Mouse (Mus musculus) effector memory CD4-positive, alpha-beta T cell, adult 5 months (primary cell): ENCODE data around the gene Gna15. TPM values are rescaled to one million over a fixed set of nuclear protein-coding genes. Genes with fewer than 3 reads are reported as not detected.

Experiments
- polyA plus RNA-seq: library from polyadenylated mRNA; unstranded; fragments of 100-300 nt; shearing (Covaris generic); gene quantifications from one replicate; pipeline ENCODE4 v1.2.1, GENCODE M21; 2017

The Gna15 gene
- 89.2 TPM for polyA plus RNA-seq

DNA sequence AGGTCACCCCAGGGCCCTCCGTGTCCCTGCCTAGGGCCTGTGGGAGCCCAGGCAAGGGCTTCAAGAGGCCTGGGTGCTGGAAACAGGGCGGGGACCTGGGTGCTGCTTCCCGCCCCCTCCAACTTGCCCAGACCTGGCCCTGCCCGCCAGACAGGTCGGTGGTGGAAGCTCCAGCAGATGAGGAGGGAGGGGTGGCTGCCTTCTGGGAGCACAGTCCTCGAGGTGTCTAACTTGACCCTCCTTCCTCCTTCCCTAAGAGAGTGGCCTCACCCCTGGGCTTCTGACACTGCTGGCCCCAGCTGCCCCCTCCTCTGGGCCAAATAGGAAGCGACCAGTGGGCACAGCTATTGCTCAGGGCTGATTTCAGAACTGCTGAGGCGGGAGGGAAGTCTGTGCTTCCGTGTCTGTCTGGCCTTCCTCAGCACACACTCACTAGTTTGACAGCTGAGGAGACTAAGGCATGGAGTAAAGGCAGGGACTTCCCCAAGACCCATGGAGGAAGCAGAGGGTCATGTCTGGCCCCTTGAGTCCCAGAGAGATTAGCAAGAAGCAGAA lies at the start of gene Gna15:
Gene Gna15 (minus strand): TSS at position 175 of the 555 bp plus-strand sequence.

DNA sequence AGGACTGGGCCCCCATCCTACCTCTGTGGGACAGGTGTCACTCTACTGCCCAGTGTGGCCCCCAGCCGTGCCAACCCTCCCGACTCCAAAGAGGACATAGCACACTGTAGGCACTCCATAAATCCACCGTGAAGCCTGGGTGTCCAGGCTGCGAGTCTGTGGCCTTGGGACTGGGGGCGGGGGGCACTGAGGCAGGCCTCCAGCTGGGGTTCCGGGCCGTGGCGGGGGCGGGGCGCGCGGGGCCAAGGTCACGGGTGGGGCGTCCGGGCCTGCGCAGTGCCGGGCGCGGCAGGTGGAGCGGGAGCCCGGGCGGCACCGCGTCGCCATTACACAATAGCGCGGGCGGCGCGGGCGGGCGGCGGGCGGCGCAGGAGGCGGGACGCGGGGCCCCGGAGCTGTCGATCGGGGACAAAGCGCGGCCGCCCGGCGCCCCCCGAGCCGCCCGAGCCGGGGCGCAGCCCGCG lies 35.2 kb upstream of the Gna15 start, which contains the start of gene Aes:
Gene Aes (plus strand): TSS at position 326 of the 464 bp plus-strand sequence.

DNA sequence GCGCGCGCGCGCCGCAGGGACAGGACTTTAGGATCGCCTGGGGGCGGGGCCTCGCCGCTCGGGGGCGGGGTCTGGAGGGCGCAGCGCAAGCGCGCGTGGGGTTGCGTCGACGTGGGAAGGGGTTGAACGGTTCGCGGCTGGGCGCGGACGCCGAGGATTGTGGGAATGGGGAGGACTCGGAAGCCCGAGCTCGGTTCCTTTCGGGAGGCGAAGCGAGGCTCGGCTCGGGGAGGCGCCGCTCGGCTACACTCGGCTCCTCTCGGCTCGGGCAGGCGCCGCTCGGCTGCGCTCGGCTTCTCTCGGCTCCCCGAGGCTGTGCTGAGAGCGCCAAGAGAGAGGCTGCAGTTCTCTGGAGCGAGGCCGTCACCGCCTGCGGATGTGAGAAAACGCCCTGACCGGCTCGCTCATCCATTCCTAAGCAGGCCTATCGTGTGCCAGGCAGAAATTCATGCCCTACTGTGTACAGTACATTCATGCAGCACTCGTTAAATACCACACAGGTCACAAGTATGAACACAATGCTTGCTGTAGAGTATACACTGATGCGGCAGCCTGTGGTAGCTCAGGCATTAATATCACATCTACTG lies 21.2 kb upstream of the Gna15 start, which contains the start of gene Gna11:
Gene Gna11 (minus strand): TSS at position 30 of the 587 bp plus-strand sequence.

DNA sequence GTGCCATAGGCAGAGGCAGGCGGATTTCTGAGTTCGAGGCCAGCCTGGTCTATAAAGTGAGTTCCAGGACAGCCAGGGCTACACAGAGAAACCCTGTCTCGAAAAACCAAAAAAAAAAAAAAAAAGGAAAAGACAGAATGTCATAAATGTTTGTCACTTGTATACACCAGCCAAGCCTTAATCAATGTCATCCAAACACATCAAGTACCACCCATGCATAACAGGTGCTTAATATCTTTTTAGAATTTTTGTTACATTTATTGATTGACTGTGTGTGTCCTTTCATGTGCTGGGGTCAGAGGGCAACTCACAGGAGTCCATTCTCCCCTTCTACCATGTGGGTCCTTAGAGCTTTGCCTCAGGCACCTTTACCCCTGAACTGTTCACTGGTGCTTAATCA lies 24.0 kb downstream of the Gna15 start, which contains the start of gene S1pr4:
Gene S1pr4 (minus strand): TSS at position 101 of the 400 bp plus-strand sequence.

DNA sequence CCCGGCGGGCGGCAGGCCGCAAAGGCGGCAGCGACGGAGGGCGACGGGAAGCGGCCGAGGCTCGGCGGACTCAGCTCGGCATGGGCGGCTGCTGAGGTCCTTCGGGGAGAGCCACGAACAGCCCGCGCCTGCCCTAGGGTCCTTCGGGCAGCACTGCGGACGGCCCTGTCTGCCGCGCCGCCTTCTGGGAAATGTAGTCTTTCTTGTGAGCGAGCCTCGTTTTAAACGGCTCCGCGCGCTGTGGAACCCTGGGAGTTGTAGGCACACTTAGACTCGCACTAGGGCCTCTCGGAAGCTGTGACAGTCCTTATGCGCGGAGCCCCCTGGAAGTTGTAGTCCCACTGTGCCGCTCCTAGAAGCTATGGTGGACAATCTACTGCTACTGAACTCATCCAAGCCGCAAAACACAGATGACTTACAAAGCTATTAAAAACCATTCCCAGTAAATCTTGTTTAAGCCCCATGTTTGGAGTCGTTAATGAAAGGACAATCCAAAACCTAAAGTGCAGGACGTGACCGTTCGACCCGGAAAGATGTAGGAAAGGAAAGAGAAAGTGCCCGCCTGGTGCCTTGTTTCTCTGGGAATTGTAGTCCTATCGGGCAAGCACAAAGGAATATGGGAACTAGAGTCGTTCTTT lies 27.6 kb downstream of the Gna15 start, which contains the start of gene Ncln:
Gene Ncln (minus strand): TSS at position 129 of the 638 bp plus-strand sequence.

DNA sequence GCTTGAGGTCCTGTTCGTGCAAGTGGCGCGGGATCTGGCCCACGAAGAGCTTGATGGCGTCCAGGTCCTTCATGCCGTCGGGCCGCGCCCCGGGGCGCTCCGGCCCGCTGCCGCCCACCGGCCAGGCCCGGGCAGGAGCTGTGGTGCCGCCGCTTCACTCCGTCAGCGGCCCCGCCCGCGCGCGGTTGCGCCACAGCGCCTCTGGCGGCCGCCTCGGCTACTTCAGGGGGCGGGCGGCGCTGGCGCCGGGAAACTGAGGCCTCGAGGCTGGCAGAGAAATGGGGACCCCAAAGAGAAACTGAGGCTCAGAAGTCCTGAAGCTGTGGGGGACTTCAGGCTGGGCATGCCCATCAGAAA lies 41.5 kb downstream of the Gna15 start, which contains the start of gene Celf5:
Gene Celf5 (minus strand): TSS at position 177 of the 357 bp plus-strand sequence.

DNA sequence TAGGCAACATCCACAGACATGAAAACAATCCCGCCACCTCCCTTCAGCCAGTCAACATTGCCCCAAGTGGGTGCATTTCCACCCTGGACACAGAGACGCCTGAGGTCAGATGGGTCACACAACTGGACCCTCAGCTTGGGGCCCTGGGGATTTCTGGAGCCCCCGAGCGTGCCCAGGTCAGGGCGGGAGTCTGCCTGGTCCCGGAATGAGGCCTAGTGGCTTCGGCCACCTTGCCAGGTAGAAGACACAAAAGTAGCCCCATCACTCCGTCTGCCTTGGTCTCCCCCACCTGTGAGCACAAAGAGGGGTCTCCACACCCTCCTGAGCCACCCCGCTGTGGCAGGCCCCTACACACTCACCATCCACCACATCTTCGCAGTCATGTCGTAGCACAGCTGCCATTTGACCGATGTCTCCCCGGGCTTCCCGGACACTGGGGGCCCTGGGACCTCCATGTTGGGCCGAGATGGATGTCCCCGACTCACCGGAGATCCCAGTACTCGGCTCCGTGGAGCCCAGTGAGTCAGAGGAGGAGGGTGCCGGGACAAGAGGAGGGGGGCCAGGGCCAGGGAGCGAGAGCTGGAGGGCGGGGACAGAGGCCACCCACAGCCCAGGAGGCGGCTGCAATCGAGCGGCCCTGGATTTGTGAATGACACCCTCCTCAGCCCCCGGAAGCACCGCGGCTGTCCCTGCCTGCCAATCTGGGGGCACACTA lies 68.7 kb downstream of the Gna15 start, which contains the start of gene Nfic:
Gene Nfic (minus strand): TSS at position 455 of the 715 bp plus-strand sequence.

Other genes starting within 250 kb of the Gna15 start
- gene Tjp3, start 232.6 kb downstream of the Gna15 start, polyA plus RNA-seq = 10.0 TPM
- 81.0 TPM for gene Pip5k1c, start 231.3 kb downstream of the Gna15 start, polyA plus RNA-seq
- gene Cactin, start 203.1 kb downstream of the Gna15 start, polyA plus RNA-seq = 42.4 TPM
- 14.6 TPM for gene Tbxa2r, start 195.5 kb downstream of the Gna15 start, polyA plus RNA-seq
- not detected for gene Gipc3, start 181.0 kb downstream of the Gna15 start, polyA plus RNA-seq
- 27.3 TPM for gene Hmg20b, start 173.7 kb downstream of the Gna15 start, polyA plus RNA-seq
- gene Mfsd12, start 166.7 kb downstream of the Gna15 start, polyA plus RNA-seq = 3.1 TPM
- not detected for gene 4930404N11Rik, start 158.4 kb downstream of the Gna15 start, polyA plus RNA-seq
- gene Fzr1, start 145.7 kb downstream of the Gna15 start, polyA plus RNA-seq = 46.9 TPM
- 41.2 TPM for gene Dohh, start 139.8 kb downstream of the Gna15 start, polyA plus RNA-seq
- 1.6 TPM for gene Gm48551, start 139.8 kb downstream of the Gna15 start, polyA plus RNA-seq
- gene Gm48552, start 135.2 kb downstream of the Gna15 start, polyA plus RNA-seq = 1.6 TPM
- gene Smim24, start 131.2 kb downstream of the Gna15 start, polyA plus RNA-seq = 1.1 TPM
- 17.9 TPM for gene Nfic, start 68.6 kb downstream of the Gna15 start, polyA plus RNA-seq
- not detected for gene Celf5, start 41.5 kb downstream of the Gna15 start, polyA plus RNA-seq
- 104 TPM for gene Ncln, start 27.8 kb downstream of the Gna15 start, polyA plus RNA-seq
- 64.0 TPM for gene S1pr4, start 24.1 kb downstream of the Gna15 start, polyA plus RNA-seq
- gene Gna11, start 21.0 kb upstream of the Gna15 start, polyA plus RNA-seq = 9.8 TPM
- 893 TPM for gene Aes, start 35.3 kb upstream of the Gna15 start, polyA plus RNA-seq
- 1.2 TPM for gene Tle2, start 50.3 kb upstream of the Gna15 start, polyA plus RNA-seq
- gene Tle6, start 76.8 kb upstream of the Gna15 start, polyA plus RNA-seq = 1.5 TPM
- gene BC025920, start 82.0 kb upstream of the Gna15 start, polyA plus RNA-seq = 2.0 TPM
- 7.3 TPM for gene Sirt6, start 103.6 kb upstream of the Gna15 start, polyA plus RNA-seq
- gene Ankrd24, start 104.3 kb upstream of the Gna15 start, polyA plus RNA-seq = 2.4 TPM
- 1.9 TPM for gene Gm10778, start 124.8 kb upstream of the Gna15 start, polyA plus RNA-seq
- gene Zfp433, start 180.6 kb upstream of the Gna15 start, polyA plus RNA-seq = 10.5 TPM
- gene Gm3055, start 246.9 kb upstream of the Gna15 start, polyA plus RNA-seq = 15.5 TPM